Mouse (Mus musculus) forebrain, embryonic 13.5 days (tissue): Measurements from ENCODE around the gene Apobec3. TPM values are rescaled to one million over a fixed set of nuclear protein-coding genes. Genes with fewer than 3 reads are reported as not detected.

ENCODE experiments used
- ATAC-seq: fragments of 200-750 bp; cut with Nextera tagmentation; 2 replicates; pipeline ENCODE4 v1.8.0; 2017
- H3K27ac ChIP-seq: fragments of 300-500 bp; sonication (generic); 2 replicates; pipeline ENCODE4 v1.5.1; 2015; ENCODE audit warnings: inconsistent platforms, mild to moderate bottlenecking, moderate library complexity
- H3K27me3 ChIP-seq: fragments of 300-500 bp; sonication (generic); 2 replicates; pipeline ENCODE4 v1.6.1; 2015; ENCODE audit warnings: mild to moderate bottlenecking, inconsistent platforms
- H3K36me3 ChIP-seq: fragments of 300-500 bp; sonication (generic); 2 replicates; pipeline ENCODE4 v1.6.1; 2015; ENCODE audit warnings: mild to moderate bottlenecking, inconsistent platforms; ENCODE audit not compliant: poor library complexity, severe bottlenecking
- H3K4me1 ChIP-seq: fragments of 300-500 bp; sonication (generic); 2 replicates; pipeline ENCODE4 v1.6.1; 2015; ENCODE audit warnings: inconsistent platforms
- H3K4me2 ChIP-seq: fragments of 300-500 bp; sonication (generic); 2 replicates; pipeline ENCODE4 v1.6.1; 2015; ENCODE audit warnings: inconsistent platforms, mild to moderate bottlenecking, moderate library complexity
- H3K4me3 ChIP-seq: fragments of 300-500 bp; sonication (generic); 2 replicates; pipeline ENCODE4 v1.5.1; 2015; ENCODE audit warnings: mild to moderate bottlenecking, inconsistent platforms
- H3K9ac ChIP-seq: fragments of 300-500 bp; sonication (generic); 2 replicates; pipeline ENCODE4 v1.6.1; 2015; ENCODE audit warnings: mild to moderate bottlenecking, inconsistent platforms
- H3K9me3 ChIP-seq: fragments of 300-500 bp; sonication (generic); replicated peaks from 2 replicates; pipeline ENCODE4 v1.6.1; 2016; ENCODE audit warnings: inconsistent platforms
- WGBS: fragments of 180-500 bp; shearing (Covaris S2); methylation state at CpG from one replicate; pipeline ENCODE4 v1.1.7; 2015; 5-methylcytosine and 5-hydroxymethylcytosine counted together
- polyA plus RNA-seq: library from polyadenylated mRNA; unstranded; fragments of >200 nt; fragmentation: Nextera tagmentation; extraction: Ambion mirVana; gene quantifications from 2 replicates; pipeline ENCODE4 v1.2.1, GENCODE M21; 2015

The Apobec3 gene
- polyA plus RNA-seq, 1 experiment from 2014 or later, result 6.6 TPM

- Histone ChIP-seq H3K9me3 (no peaks in the 10 kb centered on the region), H3K4me1 (no peaks in the 10 kb centered on the region), H3K9ac (no peak overlapping the region), H3K27ac (no peak overlapping the region), H3K4me2 (no peak overlapping the region), H3K36me3 (no peaks in the 10 kb centered on the region), H3K27me3 (no peaks in the 10 kb centered on the region), H3K4me3 (no peak overlapping the region)
- WGBS, result 64% methylated on average over 3 of the region's 3 CpGs
- ATAC-seq, result no peak
Observed at GRCm38 (mm10) chr15:79958418-79958817, 67.0 kb downstream of the Apobec3 start.

- Histone ChIP-seq H3K27ac (no peak overlapping the region), H3K4me3 (no peak overlapping the region), H3K4me1 (no peaks in the 10 kb centered on the region), H3K9ac (no peak overlapping the region), H3K4me2 (no peak overlapping the region), H3K36me3 (no peaks in the 10 kb centered on the region), H3K9me3 (no peaks in the 10 kb centered on the region), H3K27me3 (no peaks in the 10 kb centered on the region)
- 67% methylated on average over 9 of the region's 9 CpGs for WGBS
- no peak for ATAC-seq
Observed at GRCm38 (mm10) chr15:79961366-79961921, 70.0 kb downstream of the Apobec3 start.

- no peaks in the 10 kb centered on the region for H3K4me1 ChIP-seq
- ATAC-seq, result no peak
- H3K4me3 ChIP-seq, result no peak overlapping the region
- H3K9ac ChIP-seq, result no peak overlapping the region
- no peaks in the 10 kb centered on the region for H3K36me3 ChIP-seq
- H3K9me3 ChIP-seq, result no peaks in the 10 kb centered on the region
- no peak overlapping the region for H3K27ac ChIP-seq
- no peak overlapping the region for H3K4me2 ChIP-seq
- WGBS, result 62% methylated on average over 18 of the region's 18 CpGs
- H3K27me3 ChIP-seq, result no peaks in the 10 kb centered on the region
Observed at GRCm38 (mm10) chr15:79962661-79963060, 71.2 kb downstream of the Apobec3 start.

- no peak for ATAC-seq
- Histone ChIP-seq H3K4me1 (no peaks in the 10 kb centered on the region), H3K27me3 (no peaks in the 10 kb centered on the region), H3K27ac (no peak overlapping the region), H3K36me3 (no peaks in the 10 kb centered on the region), H3K4me3 (no peak overlapping the region), H3K9me3 (no peaks in the 10 kb centered on the region), H3K4me2 (no peak overlapping the region), H3K9ac (no peak overlapping the region)
- WGBS, result 95% methylated on average over 7 of the region's 7 CpGs
Observed at GRCm38 (mm10) chr15:79964376-79964775, 72.9 kb downstream of the Apobec3 start.

Other genes with a start within 250 kb of the Apobec3 start
- 5.8 and 6.3 TPM in 2 replicates for gene Fam227a, start 232.7 kb upstream of the Apobec3 start, polyA plus RNA-seq
- 103 and 109 TPM in 2 replicates for gene Cby1, start 232.5 kb upstream of the Apobec3 start, polyA plus RNA-seq
- 288 TPM in 2 replicates for gene Tomm22, start 220.8 kb upstream of the Apobec3 start, polyA plus RNA-seq
- 17.9 and 18.7 TPM in 2 replicates for gene Josd1, start 203.7 kb upstream of the Apobec3 start, polyA plus RNA-seq
- 47.2 and 50.9 TPM in 2 replicates for gene Gtpbp1, start 200.8 kb upstream of the Apobec3 start, polyA plus RNA-seq
- 8.1 and 8.4 TPM in 2 replicates for gene Sun2, start 149.1 kb upstream of the Apobec3 start, polyA plus RNA-seq
- gene Dnal4, start 113.8 kb upstream of the Apobec3 start, polyA plus RNA-seq, result 90.6 and 94.0 TPM in 2 replicates
- gene Nptxr, start 86.9 kb upstream of the Apobec3 start, polyA plus RNA-seq, result 7.9 and 8.3 TPM in 2 replicates
- not detected in 2 replicates for gene Npcd, start 57.4 kb upstream of the Apobec3 start, polyA plus RNA-seq
- gene Cbx6, start 57.0 kb upstream of the Apobec3 start, polyA plus RNA-seq, result 39.0 and 43.8 TPM in 2 replicates
- 2.5 and 2.9 TPM in 2 replicates for gene Cbx7, start 79.5 kb downstream of the Apobec3 start, polyA plus RNA-seq
- gene Pdgfb, start 123.3 kb downstream of the Apobec3 start, polyA plus RNA-seq, result 1.9 and 2.1 TPM in 2 replicates
- 21.5 and 22.8 TPM in 2 replicates for gene Syngr1, start 199.7 kb downstream of the Apobec3 start, polyA plus RNA-seq
- 733 and 735 TPM in 2 replicates for gene Rpl3, start 200.2 kb downstream of the Apobec3 start, polyA plus RNA-seq
- 36.6 and 42.4 TPM in 2 replicates for gene Tab1, start 241.5 kb downstream of the Apobec3 start, polyA plus RNA-seq